8 mouse cellular contexts compared by ENCODE assay signal in genomic region chr6:128843479-128843992, GRCm38 (mm10). TPM values are rescaled to one million over a fixed set of nuclear protein-coding genes. Genes with fewer than 3 reads are reported as not detected.
A peak's percentile ranks its signal among the peaks of the same experiment; 100 is the strongest.
DNase-seq lines count a peak whose midpoint lies in the region; ATAC-seq and TF ChIP-seq lines count a peak whose summit lies in the region.

No protein-coding gene starts in this region.

- TF ChIP-seq EP300 in liver, postnatal 0 days (IDR thresholded peaks at IDR 0.05; ENCODE audit: low read depth) = no peak

- intact Hi-C loops in left cerebral cortex, adult 2 months (cut with DNase I) = loop anchor here (2.0 kb wide), 1 partner anchor 689 kb away; the partner anchor contains the start of gene Gabarapl1

- no peaks in the 10 kb centered on the region for H3K27me3 ChIP-seq in intestine, embryonic 16.5 days (replicated peaks; ENCODE audit: control insufficient read depth, insufficient read depth, low read length)
- no peaks in the 10 kb centered on the region for H3K27me3 ChIP-seq in liver, postnatal 0 days (ENCODE audit: insufficient read depth, low read length)
- no peaks in the 10 kb centered on the region for H3K27me3 ChIP-seq in neural tube, embryonic 13.5 days

- under 1% methylated on average over 22 of the region's 22 CpGs for WGBS in intestine, embryonic 16.5 days
- under 1% methylated on average over 22 of the region's 22 CpGs for WGBS in liver, postnatal 0 days (ENCODE audit: insufficient replicate concordance)
- under 1% methylated on average over 22 of the region's 22 CpGs for WGBS in neural tube, embryonic 13.5 days

- H3K4me3 ChIP-seq in left cerebral cortex, adult 2 months = peak overlapping the region; percentile 97
- H3K4me3 ChIP-seq in intestine, embryonic 16.5 days (ENCODE audit: low read length) = peak overlapping the region; percentile 90
- H3K4me3 ChIP-seq in liver, postnatal 0 days (ENCODE audit: low read depth, low read length) = peak overlapping the region; percentile 77
- peak overlapping the region; percentile 59 for H3K4me3 ChIP-seq in neural tube, embryonic 13.5 days

- peak in 1 of 2 experiments; percentile 58 for DNase-seq in left cerebral cortex, adult 2 months (ENCODE audit: extremely low spot score in 1 of 2, low spot score in 2 of 2)
- no peak for DNase-seq in left cerebral cortex, adult 11 months (ENCODE audit: low spot score)
- DNase-seq in c-Kit-positive CD71-positive TER-119-positive erythroid progenitor cells, embryonic 14.5 days (ENCODE audit: low spot score) = peak; percentile 59
- peak; percentile 74 for DNase-seq in liver, postnatal 0 days
- peak; percentile 68 for DNase-seq in thymus, postnatal 14 days

- no peak for TF ChIP-seq CTCF in left cerebral cortex, adult 2 months (IDR thresholded peaks at IDR 0.05)
- TF ChIP-seq CTCF in liver, postnatal 0 days (IDR thresholded peaks at IDR 0.05; ENCODE audit: low read depth) = no peak

- no peaks in the 10 kb centered on the region for H3K9me3 ChIP-seq in intestine, embryonic 16.5 days (ENCODE audit: control insufficient read depth, low read length)
- H3K9me3 ChIP-seq in liver, postnatal 0 days (ENCODE audit: low read length) = no peaks in the 10 kb centered on the region
- no peaks in the 10 kb centered on the region for H3K9me3 ChIP-seq in neural tube, embryonic 13.5 days

- H3K27ac ChIP-seq in left cerebral cortex, adult 2 months = peak overlapping the region; percentile 91
- H3K27ac ChIP-seq in intestine, embryonic 16.5 days (ENCODE audit: low read length) = peak overlapping the region; percentile 96
- peak overlapping the region; percentile 86 for H3K27ac ChIP-seq in liver, postnatal 0 days (ENCODE audit: low read depth)
- H3K27ac ChIP-seq in neural tube, embryonic 13.5 days (replicated peaks) = peak overlapping the region; percentile 91

- peak; percentile 30 for ATAC-seq in granulocyte monocyte progenitor cell, adult 5-6 weeks (replicated peaks; ENCODE audit: poor library complexity, severe bottlenecking)
- peak; percentile 38 for ATAC-seq in intestine, embryonic 16.5 days
- ATAC-seq in liver, postnatal 0 days = peak; percentile 1; the same call in 1 of the 2 replicates
- ATAC-seq in neural tube, embryonic 13.5 days (ENCODE audit: low read depth) = peak; percentile 64

- H3K4me2 ChIP-seq in intestine, embryonic 16.5 days (ENCODE audit: low read depth, low read length) = peak overlapping the region; percentile 79
- H3K4me2 ChIP-seq in liver, postnatal 0 days (ENCODE audit: low read depth, low read length) = peak overlapping the region; percentile 97
- peak overlapping the region; percentile 82 for H3K4me2 ChIP-seq in neural tube, embryonic 13.5 days

- H3K36me3 ChIP-seq in intestine, embryonic 16.5 days (ENCODE audit: control insufficient read depth, insufficient read depth, low read length) = no peaks in the 10 kb centered on the region
- no peaks in the 10 kb centered on the region for H3K36me3 ChIP-seq in liver, postnatal 0 days (replicated peaks; ENCODE audit: insufficient read depth, low read length)
- H3K36me3 ChIP-seq in neural tube, embryonic 13.5 days = no peaks in the 10 kb centered on the region

- H3K9ac ChIP-seq in intestine, embryonic 16.5 days (ENCODE audit: low read depth, low read length) = peak overlapping the region; percentile 82
- peak overlapping the region; percentile 77 for H3K9ac ChIP-seq in liver, postnatal 0 days (replicated peaks)
- H3K9ac ChIP-seq in neural tube, embryonic 13.5 days = peak overlapping the region; percentile 79

- H3K4me1 ChIP-seq in intestine, embryonic 16.5 days (ENCODE audit: control insufficient read depth, insufficient read depth, low read length) = peaks cover 11% of the 10 kb centered on the region
- H3K4me1 ChIP-seq in liver, postnatal 0 days (ENCODE audit: insufficient read depth) = peaks cover 13% of the 10 kb centered on the region; the same call in 1 of the 2 replicates
- H3K4me1 ChIP-seq in neural tube, embryonic 13.5 days (replicated peaks) = peaks cover 24% of the 10 kb centered on the region

RNA-seq across cellular contexts. Expression of gene Klrb1b, which starts 17.4 kb away (rescaled TPM):
- total RNA-seq in left cerebral cortex, adult 2 months (2021) = not detected
- not detected in 2 replicates for total RNA-seq in granulocyte monocyte progenitor cell, adult 5-6 weeks (2014; fragmentation: Nextera tagmentation)
- 0.09 TPM in 1 of 2 replicates, not detected in the other for total RNA-seq in granulocyte monocyte progenitor cell, adult 5-6 weeks (2017)
- 1.1 and 1.4 TPM in 2 replicates for polyA plus RNA-seq in intestine, embryonic 16.5 days (2015; fragmentation: Nextera tagmentation; extraction: Ambion mirVana)
- 0.32 and 0.39 TPM in 2 replicates for polyA plus RNA-seq in liver, postnatal 0 days (2015; fragmentation: Nextera tagmentation; extraction: Ambion mirVana)
- polyA plus RNA-seq in neural tube, embryonic 13.5 days (2015; fragmentation: Nextera tagmentation; extraction: Ambion mirVana) = not detected in 2 replicates

RNA-seq across cellular contexts. Expression of gene Gm44511, which starts 17.4 kb away (rescaled TPM):
- total RNA-seq in left cerebral cortex, adult 2 months (2021) = not detected
- not detected in 2 replicates for total RNA-seq in granulocyte monocyte progenitor cell, adult 5-6 weeks (2014; fragmentation: Nextera tagmentation)
- not detected in 2 replicates for total RNA-seq in granulocyte monocyte progenitor cell, adult 5-6 weeks (2017)
- 0.38 TPM in 1 of 2 replicates, not detected in the other for polyA plus RNA-seq in intestine, embryonic 16.5 days (2015; fragmentation: Nextera tagmentation; extraction: Ambion mirVana)
- polyA plus RNA-seq in liver, postnatal 0 days (2015; fragmentation: Nextera tagmentation; extraction: Ambion mirVana) = not detected in 2 replicates
- not detected in 2 replicates for polyA plus RNA-seq in neural tube, embryonic 13.5 days (2015; fragmentation: Nextera tagmentation; extraction: Ambion mirVana)

RNA-seq across cellular contexts. Expression of gene Clec2i, which starts 43.9 kb away (rescaled TPM):
- total RNA-seq in left cerebral cortex, adult 2 months (2021) = not detected
- total RNA-seq in granulocyte monocyte progenitor cell, adult 5-6 weeks (2014; fragmentation: Nextera tagmentation) = 4.2 and 4.6 TPM in 2 replicates
- total RNA-seq in granulocyte monocyte progenitor cell, adult 5-6 weeks (2017) = 9.5 and 14.1 TPM in 2 replicates
- 0.22 and 0.40 TPM in 2 replicates for polyA plus RNA-seq in intestine, embryonic 16.5 days (2015; fragmentation: Nextera tagmentation; extraction: Ambion mirVana)
- polyA plus RNA-seq in liver, postnatal 0 days (2015; fragmentation: Nextera tagmentation; extraction: Ambion mirVana) = 0.11 and 0.27 TPM in 2 replicates
- polyA plus RNA-seq in neural tube, embryonic 13.5 days (2015; fragmentation: Nextera tagmentation; extraction: Ambion mirVana) = not detected in 2 replicates

RNA-seq across cellular contexts. Expression of gene BC035044, which starts 47.4 kb away (rescaled TPM):
- 1 to 10 TPM in 1 of 2 experiments, under 1 TPM in 1; 0.94 to 1.5 TPM for total RNA-seq in left cerebral cortex, adult 2 months (2021)
- 231 and 260 TPM in 2 replicates for total RNA-seq in granulocyte monocyte progenitor cell, adult 5-6 weeks (2014; fragmentation: Nextera tagmentation)
- 296 and 376 TPM in 2 replicates for total RNA-seq in granulocyte monocyte progenitor cell, adult 5-6 weeks (2017)
- polyA plus RNA-seq in intestine, embryonic 16.5 days (2015; fragmentation: Nextera tagmentation; extraction: Ambion mirVana) = 1.6 and 1.9 TPM in 2 replicates
- polyA plus RNA-seq in liver, postnatal 0 days (2015; fragmentation: Nextera tagmentation; extraction: Ambion mirVana) = 10.5 and 11.9 TPM in 2 replicates
- polyA plus RNA-seq in neural tube, embryonic 13.5 days (2015; fragmentation: Nextera tagmentation; extraction: Ambion mirVana) = 0.62 and 0.68 TPM in 2 replicates

RNA-seq across cellular contexts. Expression of gene Klrb1c, which starts 54.5 kb away (rescaled TPM):
- not detected for total RNA-seq in left cerebral cortex, adult 2 months (2021)
- not detected in 2 replicates for total RNA-seq in granulocyte monocyte progenitor cell, adult 5-6 weeks (2014; fragmentation: Nextera tagmentation)
- total RNA-seq in granulocyte monocyte progenitor cell, adult 5-6 weeks (2017) = 0.34 and 1.0 TPM in 2 replicates
- 0.13 and 0.38 TPM in 2 replicates for polyA plus RNA-seq in intestine, embryonic 16.5 days (2015; fragmentation: Nextera tagmentation; extraction: Ambion mirVana)
- polyA plus RNA-seq in liver, postnatal 0 days (2015; fragmentation: Nextera tagmentation; extraction: Ambion mirVana) = 0.64 and 1.1 TPM in 2 replicates
- polyA plus RNA-seq in neural tube, embryonic 13.5 days (2015; fragmentation: Nextera tagmentation; extraction: Ambion mirVana) = 0.10 TPM in 1 of 2 replicates, not detected in the other

Comparison
In these comparisons a context has a peak if more than half of its experiments do, and no peak if none do; other contexts are left out.
1. ATAC-seq: peak in every context shown above with its lines; median percentile 64 in neural tube, embryonic 13.5 days; 38 in intestine, embryonic 16.5 days; 30 in granulocyte monocyte progenitor cell, adult 5-6 weeks; 1 in liver, postnatal 0 days.